Mouse (Mus musculus): ENCODE data around the gene March6.

The March6 gene

GRCm38 (mm10) chr15:31511795-31512194 is 19.1 kb downstream of the March6 start:
- DNase-seq (ENCODE audit: low spot score in 2 of 2) = no peak

GRCm38 (mm10) chr15:31511406-31511771 is 19.5 kb downstream of the March6 start:
- DNase-seq (ENCODE audit: low spot score in 2 of 2) = no peak

- no peak for DNase-seq (ENCODE audit: low spot score in 2 of 2)
Measured at GRCm38 (mm10) chr15:31510477-31511405, 20.1 kb downstream of the March6 start.

GRCm38 (mm10) chr15:31505082-31505481 is 25.8 kb downstream of the March6 start:
- DNase-seq (ENCODE audit: low spot score in 2 of 2) = no peak

- no peak for DNase-seq (ENCODE audit: low spot score in 2 of 2)
Measured at GRCm38 (mm10) chr15:31503447-31503846, 27.4 kb downstream of the March6 start.

GRCm38 (mm10) chr15:31502996-31503395 is 27.9 kb downstream of the March6 start:
- DNase-seq (ENCODE audit: low spot score in 2 of 2) = no peak

GRCm38 (mm10) chr15:31502313-31502712 is 28.5 kb downstream of the March6 start:
- no peak for DNase-seq (ENCODE audit: low spot score in 2 of 2)

- no peak for DNase-seq (ENCODE audit: low spot score in 2 of 2)
Measured at GRCm38 (mm10) chr15:31494803-31495202, 36.0 kb downstream of the March6 start.

- no peak for DNase-seq (ENCODE audit: low spot score in 2 of 2)
Measured at GRCm38 (mm10) chr15:31494310-31494709, 36.5 kb downstream of the March6 start.

GRCm38 (mm10) chr15:31487407-31487806 is 43.4 kb downstream of the March6 start:
- no peak for DNase-seq (ENCODE audit: low spot score in 2 of 2)

GRCm38 (mm10) chr15:31476678-31477077 is 54.2 kb downstream of the March6 start:
- no peak for DNase-seq (ENCODE audit: low spot score in 2 of 2)

- no peak for DNase-seq (ENCODE audit: low spot score in 2 of 2)
Measured at GRCm38 (mm10) chr15:31472645-31473574, 57.9 kb downstream of the March6 start.

- no peak for DNase-seq (ENCODE audit: low spot score in 2 of 2)
Measured at GRCm38 (mm10) chr15:31471529-31471928, 59.3 kb downstream of the March6 start.

- no peak for DNase-seq (ENCODE audit: low spot score in 2 of 2)
Measured at GRCm38 (mm10) chr15:31469497-31469896, 61.4 kb downstream of the March6 start.

GRCm38 (mm10) chr15:31468806-31469205 is 62.0 kb downstream of the March6 start:
- no peak for DNase-seq (ENCODE audit: low spot score in 2 of 2)

- no peak for DNase-seq (ENCODE audit: low spot score in 2 of 2)
Measured at GRCm38 (mm10) chr15:31466749-31467148, 64.1 kb downstream of the March6 start.

- DNase-seq (ENCODE audit: low spot score in 2 of 2) = no peak
Measured at GRCm38 (mm10) chr15:31466295-31466694, 64.6 kb downstream of the March6 start.

GRCm38 (mm10) chr15:31465806-31466205 is 65.0 kb downstream of the March6 start:
- DNase-seq (ENCODE audit: low spot score in 2 of 2) = no peak

- no peak for DNase-seq (ENCODE audit: low spot score in 2 of 2)
Measured at GRCm38 (mm10) chr15:31460571-31460970, 70.3 kb downstream of the March6 start.

- DNase-seq (ENCODE audit: low spot score in 2 of 2) = no peak
Measured at GRCm38 (mm10) chr15:31458081-31458480, 72.8 kb downstream of the March6 start.

- no peak for DNase-seq (ENCODE audit: low spot score in 2 of 2)
Measured at GRCm38 (mm10) chr15:31456381-31456780, 74.5 kb downstream of the March6 start.

- DNase-seq (ENCODE audit: low spot score in 2 of 2) = no peak
Measured at GRCm38 (mm10) chr15:31454861-31455295, 76.0 kb downstream of the March6 start.

Data from natural killer cell, adult 2 months (primary cell).